Mouse (Mus musculus) embryonic facial prominence, embryonic 13.5 days (tissue): ENCODE results near the gene Fam135a. TPM values are rescaled to one million over a fixed set of nuclear protein-coding genes. Genes with fewer than 3 reads are reported as not detected.
"Not testable (repeated sequence)": the region's sequence is repeated elsewhere in the genome, so short reads cannot be mapped to it uniquely, and the experiment has no call there.

Experiments
- ATAC-seq: fragments of 200-750 bp; cut with Nextera tagmentation; 2 replicates; pipeline ENCODE4 v1.8.0; 2017; ENCODE audit warnings: low read depth; ENCODE audit not compliant: insufficient number of reproducible peaks, insufficient read depth, low FRiP score, low TSS enrichment
- H3K27ac ChIP-seq: fragments of 300-500 bp; sonication (generic); 2 replicates; pipeline ENCODE4 v1.5.1; 2015; ENCODE audit warnings: moderate library complexity, mild to moderate bottlenecking, inconsistent platforms
- H3K27me3 ChIP-seq: fragments of 300-500 bp; sonication (generic); 2 replicates; pipeline ENCODE4 v1.6.1; 2015; ENCODE audit warnings: mild to moderate bottlenecking, inconsistent platforms
- H3K36me3 ChIP-seq: fragments of 300-500 bp; sonication (generic); 2 replicates; pipeline ENCODE4 v1.6.1; 2015; ENCODE audit warnings: mild to moderate bottlenecking, inconsistent platforms
- H3K4me1 ChIP-seq: fragments of 300-500 bp; sonication (generic); 2 replicates; pipeline ENCODE4 v1.6.1; 2015; ENCODE audit warnings: inconsistent platforms
- H3K4me2 ChIP-seq: fragments of 300-500 bp; sonication (generic); 2 replicates; pipeline ENCODE4 v1.6.1; 2015; ENCODE audit warnings: moderate library complexity, mild to moderate bottlenecking, inconsistent platforms
- H3K4me3 ChIP-seq: fragments of 300-500 bp; sonication (generic); 2 replicates; pipeline ENCODE4 v1.5.1; 2015; ENCODE audit warnings: mild to moderate bottlenecking, inconsistent platforms
- H3K9ac ChIP-seq: fragments of 300-500 bp; sonication (generic); 2 replicates; pipeline ENCODE4 v1.6.1; 2015; ENCODE audit warnings: mild to moderate bottlenecking, inconsistent platforms
- H3K9me3 ChIP-seq: fragments of 300-500 bp; sonication (generic); 2 replicates; pipeline ENCODE4 v1.6.1; 2016; ENCODE audit warnings: inconsistent platforms
- WGBS: fragments of 180-500 bp; shearing (Covaris S2); methylation state at CpG from one replicate; pipeline ENCODE4 v1.1.7; 2015; ENCODE audit warnings: mixed read lengths; 5-methylcytosine and 5-hydroxymethylcytosine counted together
- polyA plus RNA-seq: library from polyadenylated mRNA; unstranded; fragments of >200 nt; fragmentation: Nextera tagmentation; extraction: Ambion mirVana; gene quantifications from 2 replicates; pipeline ENCODE4 v1.2.1, GENCODE M21; 2015

The Fam135a gene
- polyA plus RNA-seq, 1 experiment from 2014 or later, result 40.7 TPM

DNA sequence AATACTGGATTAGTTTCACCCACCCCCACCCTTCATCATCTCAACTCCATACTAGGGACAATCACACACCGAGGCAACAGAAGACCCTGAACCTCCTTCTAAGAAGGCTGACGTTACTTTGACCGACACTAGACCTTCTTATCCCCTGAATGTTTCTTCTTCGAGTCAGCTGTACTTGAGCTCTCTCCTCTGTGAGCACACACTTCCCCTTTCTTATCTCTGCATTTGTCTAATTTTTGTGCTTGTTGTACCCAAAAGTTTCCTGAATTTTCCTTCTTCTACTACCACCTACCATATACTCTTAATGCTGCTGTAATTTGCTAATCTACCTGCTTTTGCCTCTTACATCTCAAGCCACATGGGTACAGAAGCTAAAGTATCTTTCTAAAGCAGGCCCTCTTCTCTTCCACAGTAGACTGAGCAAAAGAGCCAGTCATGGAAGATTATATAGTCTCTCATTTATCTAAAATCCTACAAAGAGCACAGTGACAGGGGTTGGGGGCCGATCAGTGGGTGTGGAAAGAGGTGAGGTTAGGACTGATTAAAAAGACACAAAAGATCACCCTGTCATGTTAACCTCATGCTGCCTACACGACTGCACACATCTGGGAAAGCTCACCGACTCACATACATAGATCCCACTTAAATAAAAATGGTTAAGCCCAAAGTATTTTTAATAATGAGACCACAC is 101.9 kb downstream of the Fam135a start:
- Histone ChIP-seq H3K4me1 (no peaks in the 10 kb centered on the region), H3K9ac (no peak overlapping the region), H3K27me3 (no peaks in the 10 kb centered on the region), H3K4me2 (no peak overlapping the region), H3K9me3 (no peaks in the 10 kb centered on the region), H3K36me3 (peaks cover 45% of the 10 kb centered on the region), H3K4me3 (no peak overlapping the region), H3K27ac (no peak overlapping the region)
- ATAC-seq, result no peak
- WGBS, result 92% methylated on average over 7 of the region's 7 CpGs

GRCm38 (mm10) chr1:23997493-23997892 is 102.6 kb downstream of the Fam135a start:
- WGBS, result 95% methylated on average over 3 of the region's 3 CpGs
- H3K27me3 ChIP-seq, result no peaks in the 10 kb centered on the region
- H3K4me2 ChIP-seq, result no peak overlapping the region
- H3K4me1 ChIP-seq, result no peaks in the 10 kb centered on the region
- H3K9ac ChIP-seq, result no peak overlapping the region
- no peak overlapping the region for H3K4me3 ChIP-seq
- H3K9me3 ChIP-seq, result no peaks in the 10 kb centered on the region
- no peak for ATAC-seq
- no peak overlapping the region for H3K27ac ChIP-seq
- peaks cover 45% of the 10 kb centered on the region for H3K36me3 ChIP-seq

DNA sequence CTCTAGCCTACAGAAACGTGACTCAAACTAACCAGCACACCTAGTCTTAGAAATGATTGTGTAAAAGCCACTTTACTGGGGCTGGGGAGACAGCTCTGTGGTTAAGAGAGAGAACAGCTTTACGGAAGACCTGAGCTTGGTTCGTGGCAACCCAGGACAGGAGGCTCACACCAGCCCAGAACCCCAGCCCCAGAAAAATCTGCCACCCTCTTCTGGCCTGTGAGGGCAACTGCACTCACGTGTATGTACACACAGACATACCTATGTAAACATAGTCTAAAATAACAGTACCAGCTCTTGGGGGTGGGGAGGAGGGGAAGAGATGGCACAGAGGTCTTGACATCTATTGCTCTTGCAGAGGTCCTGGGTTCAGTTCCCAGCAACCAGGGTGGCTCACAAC is 104.7 kb downstream of the Fam135a start:
- H3K36me3 ChIP-seq, result peaks cover 32% of the 10 kb centered on the region
- H3K4me2 ChIP-seq, result no peak overlapping the region
- no peak for ATAC-seq
- no peak overlapping the region for H3K4me3 ChIP-seq
- H3K9me3 ChIP-seq, result no peaks in the 10 kb centered on the region
- no peaks in the 10 kb centered on the region for H3K4me1 ChIP-seq
- H3K9ac ChIP-seq, result no peak overlapping the region
- 93% methylated on average over 4 of the region's 4 CpGs for WGBS
- H3K27me3 ChIP-seq, result no peaks in the 10 kb centered on the region
- H3K27ac ChIP-seq, result no peak overlapping the region

DNA sequence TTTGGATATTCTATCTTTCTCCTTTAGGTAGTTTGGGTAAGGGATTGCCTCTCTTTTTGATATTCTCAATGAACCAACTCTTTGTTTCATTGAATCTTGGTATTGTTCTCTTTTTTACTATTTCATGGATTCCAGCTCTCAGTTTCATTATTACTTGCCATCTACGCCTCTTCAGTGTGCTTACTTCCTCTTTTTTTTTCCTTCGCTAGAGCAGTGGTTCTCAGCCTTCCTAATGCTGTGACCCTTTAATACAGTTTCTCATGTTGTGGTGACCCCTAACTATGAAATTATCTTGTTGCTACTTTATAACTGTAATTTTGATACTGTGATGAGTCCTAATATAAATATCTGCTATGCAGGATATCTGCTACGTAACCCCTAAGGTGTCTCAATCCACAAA is 117.0 kb downstream of the Fam135a start:
- Histone ChIP-seq H3K27ac (no peak overlapping the region), H3K9ac (no peak overlapping the region), H3K4me2 (no peak overlapping the region), H3K27me3 (no peaks in the 10 kb centered on the region), H3K9me3 (no peaks in the 10 kb centered on the region), H3K4me3 (no peak overlapping the region), H3K4me1 (no peaks in the 10 kb centered on the region), H3K36me3 (no peaks in the 10 kb centered on the region)
- 94% methylated on average over 3 of the region's 3 CpGs for WGBS
- ATAC-seq, result no peak

GRCm38 (mm10) chr1:23978281-23978680 is 121.9 kb downstream of the Fam135a start:
- Histone ChIP-seq H3K9ac (no peak overlapping the region), H3K27me3 (no peaks in the 10 kb centered on the region), H3K4me1 (no peaks in the 10 kb centered on the region), H3K4me3 (no peak overlapping the region), H3K27ac (no peak overlapping the region), H3K4me2 (no peak overlapping the region), H3K9me3 (no peaks in the 10 kb centered on the region), H3K36me3 (no peaks in the 10 kb centered on the region)
- no peak for ATAC-seq
- WGBS, result 83% methylated on average over 6 of the region's 6 CpGs

DNA sequence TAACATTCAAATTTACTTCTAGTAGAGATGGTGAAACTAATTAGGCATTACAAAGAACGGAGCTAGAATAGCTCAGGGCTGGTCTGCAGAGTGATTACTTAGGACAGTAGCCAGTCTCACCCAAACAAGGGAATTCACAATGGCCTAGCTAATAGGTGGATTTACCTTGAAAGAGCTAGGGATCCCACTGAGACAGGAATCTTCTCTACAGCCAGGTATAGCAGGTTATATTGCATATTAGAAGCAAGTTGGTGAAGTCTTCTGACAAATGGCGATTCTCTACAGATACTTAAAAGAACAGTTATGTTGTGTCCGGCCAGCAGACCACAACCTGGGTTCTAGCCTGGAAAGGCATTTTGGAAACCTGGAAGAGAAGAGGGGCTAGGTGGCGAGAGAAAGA is 129.0 kb downstream of the Fam135a start:
- 83% methylated on average over 4 of the region's 4 CpGs for WGBS
- not testable (repeated sequence) for ATAC-seq

DNA sequence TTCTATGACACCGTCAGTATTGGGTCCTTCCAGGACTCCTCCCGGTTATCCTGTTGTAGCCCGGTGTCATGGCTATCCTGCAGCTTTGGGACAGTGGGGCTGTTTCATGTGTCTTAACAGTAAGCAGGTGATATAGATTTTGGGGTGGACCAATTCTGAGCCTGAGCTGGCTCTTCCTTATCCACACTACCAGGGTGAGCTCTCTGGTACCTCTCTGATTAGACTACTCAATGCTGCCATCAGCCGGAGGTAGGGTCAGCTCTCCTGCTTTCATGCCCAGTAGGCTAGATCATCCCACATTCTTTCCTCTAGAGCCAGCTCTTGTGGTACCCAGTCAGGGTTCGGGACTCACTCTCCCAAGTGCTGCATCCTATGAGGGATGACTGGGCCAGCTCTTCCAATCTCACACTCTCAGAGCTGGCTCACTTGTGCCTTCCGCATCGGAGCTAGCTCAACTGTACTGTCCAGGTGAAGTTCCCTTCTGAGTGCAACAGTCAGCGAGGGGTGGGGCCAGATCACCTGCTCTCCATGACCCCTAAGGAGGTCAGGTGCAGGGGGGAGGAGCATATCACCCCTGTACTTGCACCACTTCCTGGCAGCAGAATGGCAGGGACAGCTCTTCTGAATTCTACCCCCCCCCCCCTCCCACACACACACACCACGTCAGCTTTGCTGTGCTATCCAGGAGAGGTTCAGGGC is 132.0 kb downstream of the Fam135a start:
- WGBS, result 89% methylated on average over 9 of the region's 9 CpGs
- no peaks in the 10 kb centered on the region for H3K36me3 ChIP-seq
- peaks cover 6% of the 10 kb centered on the region; the same call in 1 of the 2 replicates for H3K9me3 ChIP-seq
- no peak overlapping the region for H3K27ac ChIP-seq
- H3K4me1 ChIP-seq, result no peaks in the 10 kb centered on the region
- H3K4me3 ChIP-seq, result no peak overlapping the region
- H3K9ac ChIP-seq, result no peak overlapping the region
- H3K4me2 ChIP-seq, result no peak overlapping the region
- H3K27me3 ChIP-seq, result no peaks in the 10 kb centered on the region
- ATAC-seq, result peak; percentile 32; the same call in 1 of the 2 replicates

More for the DNA sequence above, 129.0 kb downstream of the Fam135a start:
- H3K4me1 ChIP-seq, H3K27me3 ChIP-seq, H3K9me3 ChIP-seq, H3K9ac ChIP-seq, H3K36me3 ChIP-seq, H3K4me3 ChIP-seq, H3K27ac ChIP-seq, H3K4me2 ChIP-seq: not testable (repeated sequence)

DNA sequence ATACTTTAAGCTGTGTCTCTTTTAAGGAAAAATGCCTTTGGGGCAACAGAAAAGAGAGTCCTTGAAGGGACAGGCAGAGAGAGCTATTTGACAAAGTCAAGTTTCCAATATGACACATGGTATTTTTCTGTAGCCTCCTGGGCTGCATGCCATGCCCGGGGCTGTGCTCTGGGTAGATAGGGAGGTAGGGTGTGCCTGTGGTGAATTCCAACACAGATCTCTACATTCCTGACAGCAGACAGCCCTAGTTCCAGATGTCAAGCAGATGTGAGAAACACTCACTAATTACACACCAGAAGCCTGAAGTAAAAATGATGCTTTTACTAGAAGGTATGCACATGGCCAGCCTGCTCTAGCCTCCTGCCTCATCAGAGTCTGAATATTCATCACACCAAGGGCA is 133.9 kb downstream of the Fam135a start:
- no peak for ATAC-seq
- no peak overlapping the region for H3K9ac ChIP-seq
- 26% methylated on average over 1 of the region's 1 CpGs for WGBS

More for the DNA sequence above, 133.9 kb downstream of the Fam135a start:
- H3K9me3 ChIP-seq, result peaks cover 6% of the 10 kb centered on the region; the same call in 1 of the 2 replicates
- H3K27ac ChIP-seq, result no peak overlapping the region
- H3K36me3 ChIP-seq, result no peaks in the 10 kb centered on the region
- no peak overlapping the region for H3K4me2 ChIP-seq
- no peak overlapping the region for H3K4me3 ChIP-seq
- H3K4me1 ChIP-seq, result no peaks in the 10 kb centered on the region
- no peaks in the 10 kb centered on the region for H3K27me3 ChIP-seq

Other genes starting within 250 kb of the Fam135a start
- 38.0 and 45.7 TPM in 2 replicates for gene Smap1, start 178.0 kb downstream of the Fam135a start, polyA plus RNA-seq
- 87.3 and 93.1 TPM in 2 replicates for gene Sdhaf4, start 94.7 kb downstream of the Fam135a start, polyA plus RNA-seq
- gene Col9a1, start 77.3 kb upstream of the Fam135a start, polyA plus RNA-seq, result 106 and 144 TPM in 2 replicates